Mouse (Mus musculus) right cerebral cortex, postnatal 36 days (tissue): ENCODE data around the gene Selenof.
A peak's percentile ranks its signal among the peaks of the same experiment; 100 is the strongest.

Experiments
- DNase-seq, 2 experiments: peaks; one replicate each; pipeline ENCODE4 v3.0.0; 2022; ENCODE audit warnings: low spot score in 2 of 2, mixed read lengths in 1 of 2

The Selenof gene

DNA sequence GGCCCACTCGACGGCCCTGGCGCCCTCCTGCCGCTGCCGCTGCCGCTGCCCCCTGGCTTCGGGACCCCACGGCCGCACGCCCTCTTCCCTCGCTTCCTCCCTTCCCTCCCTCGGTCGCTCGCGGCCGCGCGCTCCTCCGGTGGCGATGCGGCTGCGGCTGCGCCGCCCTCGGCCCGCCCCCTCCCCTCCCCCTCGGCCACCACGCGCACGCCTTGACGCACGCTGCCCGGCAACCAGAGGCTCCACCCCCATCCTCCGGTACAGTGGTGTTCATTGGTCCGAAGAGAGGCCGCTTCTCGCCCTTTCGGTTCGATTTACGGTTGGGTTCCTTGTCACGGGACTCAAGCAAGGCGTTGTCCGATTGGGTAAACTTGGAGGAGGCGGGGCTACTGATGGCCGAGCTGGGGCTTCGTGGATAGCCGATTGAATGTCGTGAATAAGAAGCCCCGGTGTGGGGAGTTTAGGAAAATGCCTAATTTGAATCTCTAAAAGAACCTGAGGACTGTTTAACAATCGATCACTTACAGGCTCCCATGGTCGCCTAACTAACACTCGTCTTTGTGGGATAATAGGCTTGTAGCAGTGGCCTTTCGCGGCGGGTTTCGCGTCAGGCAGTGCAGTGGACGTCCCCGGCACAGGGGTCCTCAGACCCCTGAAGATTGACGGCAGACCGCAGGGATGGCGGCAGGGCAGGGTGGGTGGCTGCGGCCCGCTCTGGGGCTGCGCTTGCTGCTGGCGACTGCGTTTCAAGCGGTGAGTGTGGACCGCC, at the start of gene Selenof, which contains the start of gene Hs2st1:
Gene Selenof, plus strand, starts transcription at position 258 of the 769 bp plus-strand sequence.
Gene Hs2st1, minus strand, starts transcription at position 135 of the 769 bp plus-strand sequence.
- DNase-seq: peak; percentile 98 to 99

- DNase-seq: no peak
Observed at GRCm38 (mm10) chr3:144527918-144528317, 42.2 kb upstream of the Selenof start.

DNA sequence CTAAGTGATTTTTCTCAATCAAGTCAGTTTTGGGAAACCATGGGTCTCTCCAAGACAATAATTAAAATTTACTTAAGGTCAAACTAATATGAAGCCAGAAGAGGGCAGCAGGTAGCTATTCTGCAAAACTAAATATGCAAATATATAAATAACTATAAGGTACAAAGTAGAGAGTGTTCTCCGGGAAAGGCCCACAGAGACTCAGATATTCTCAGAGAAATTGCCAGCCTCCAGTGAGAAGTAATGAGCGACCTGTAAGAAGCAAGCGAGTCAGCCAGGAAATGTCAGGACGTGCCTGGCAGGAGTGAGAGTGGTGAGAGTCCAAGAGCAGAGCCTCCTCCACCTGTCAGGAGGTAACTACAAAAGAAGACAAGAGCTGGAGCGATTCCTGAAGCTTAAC, 39.1 kb upstream of the Selenof start:
- DNase-seq: no peak

DNA sequence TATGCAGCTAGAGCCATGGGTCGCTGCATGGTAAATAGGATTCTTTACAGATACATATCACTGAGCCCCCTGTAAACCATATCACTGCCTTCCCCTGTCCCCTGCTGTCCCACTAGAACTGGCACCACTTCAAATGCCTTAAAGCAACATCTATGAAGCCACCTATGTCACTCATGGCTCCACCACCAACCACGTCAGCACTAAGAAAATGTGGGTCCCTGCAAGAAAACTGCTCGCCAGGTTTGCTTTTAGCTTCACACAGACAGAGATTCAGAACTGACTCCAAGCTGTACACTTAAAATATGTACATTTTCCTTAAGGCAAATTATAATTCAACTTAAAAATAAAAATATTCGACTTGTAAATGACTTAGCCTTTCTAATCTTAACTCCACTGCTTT, 35.0 kb upstream of the Selenof start:
- no peak for DNase-seq

- DNase-seq: peak; percentile 35 to 50
Observed at GRCm38 (mm10) chr3:144537078-144537855, 32.8 kb upstream of the Selenof start.

- DNase-seq: no peak
Observed at GRCm38 (mm10) chr3:144539051-144539450, 31.1 kb upstream of the Selenof start.

DNA sequence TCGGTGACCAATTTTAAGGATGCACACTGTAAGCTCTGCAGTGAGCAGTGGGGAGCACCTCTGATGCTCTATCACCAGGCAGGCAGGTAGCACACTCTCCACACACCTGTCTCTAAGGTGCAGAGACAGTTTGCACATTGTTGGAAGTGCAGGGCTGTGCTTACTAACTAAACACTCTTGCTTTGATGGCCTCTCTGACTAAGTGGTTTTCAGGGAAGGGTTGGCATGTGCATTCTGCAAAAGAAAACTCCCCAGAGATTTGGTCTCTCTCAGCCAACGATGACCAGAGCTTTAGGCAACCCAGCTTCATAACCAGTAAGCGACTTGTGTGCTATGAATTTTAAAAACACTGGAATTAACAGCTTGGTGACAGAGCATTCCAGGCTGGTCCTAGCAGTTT, 29.3 kb upstream of the Selenof start:
- DNase-seq: no peak

- no peak for DNase-seq
Observed at GRCm38 (mm10) chr3:144541906-144542438, 28.1 kb upstream of the Selenof start.

GRCm38 (mm10) chr3:144545152-144545551, 25.0 kb upstream of the Selenof start:
- DNase-seq: no peak

DNA sequence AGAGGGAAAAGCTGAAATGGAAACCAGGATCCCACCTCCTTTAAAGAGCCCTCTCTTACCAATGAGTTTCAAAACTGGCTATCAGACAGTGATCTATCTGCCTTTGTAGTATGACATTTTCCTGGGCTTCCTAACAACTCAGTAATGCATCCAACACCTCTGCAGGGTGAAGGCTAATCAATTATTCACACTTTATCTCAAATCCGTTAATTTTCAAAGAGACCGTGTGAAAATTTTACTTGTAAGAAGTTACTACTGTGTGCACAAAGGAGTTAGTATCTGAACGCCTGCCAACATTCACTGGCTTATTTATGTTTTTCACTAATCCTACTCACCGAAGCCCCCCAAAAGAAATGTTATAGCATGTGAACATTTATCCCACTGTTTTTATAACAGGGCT, 24.3 kb upstream of the Selenof start:
- DNase-seq: no peak

- no peak for DNase-seq
Observed at GRCm38 (mm10) chr3:144546490-144546889, 23.6 kb upstream of the Selenof start.

- no peak for DNase-seq
Observed at GRCm38 (mm10) chr3:144548186-144548845, 21.8 kb upstream of the Selenof start.

- DNase-seq: no peak
Observed at GRCm38 (mm10) chr3:144550036-144550435, 20.1 kb upstream of the Selenof start.

- DNase-seq: no peak
Observed at GRCm38 (mm10) chr3:144550659-144551058, 19.4 kb upstream of the Selenof start.

- DNase-seq: no peak
Observed at GRCm38 (mm10) chr3:144551416-144551815, 18.7 kb upstream of the Selenof start.

DNA sequence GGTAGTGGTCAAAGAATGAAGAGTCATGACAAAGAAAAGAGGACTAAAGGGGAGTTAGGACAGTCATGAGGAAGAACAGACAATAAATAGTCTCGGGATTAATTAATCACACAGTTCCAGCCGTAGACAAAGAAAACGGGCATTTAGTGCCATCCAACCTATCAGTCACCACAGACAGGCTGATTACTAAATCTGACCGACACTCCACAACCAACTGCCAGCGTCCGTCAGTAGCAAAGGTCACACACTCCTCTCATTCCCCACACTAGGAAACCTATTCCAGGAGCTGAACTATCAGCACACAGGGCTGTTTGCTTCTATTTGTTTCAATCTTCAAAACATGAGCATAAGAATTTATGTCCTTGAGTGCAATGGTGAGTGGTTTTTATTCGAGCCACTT, 16.2 kb upstream of the Selenof start:
- no peak for DNase-seq

DNA sequence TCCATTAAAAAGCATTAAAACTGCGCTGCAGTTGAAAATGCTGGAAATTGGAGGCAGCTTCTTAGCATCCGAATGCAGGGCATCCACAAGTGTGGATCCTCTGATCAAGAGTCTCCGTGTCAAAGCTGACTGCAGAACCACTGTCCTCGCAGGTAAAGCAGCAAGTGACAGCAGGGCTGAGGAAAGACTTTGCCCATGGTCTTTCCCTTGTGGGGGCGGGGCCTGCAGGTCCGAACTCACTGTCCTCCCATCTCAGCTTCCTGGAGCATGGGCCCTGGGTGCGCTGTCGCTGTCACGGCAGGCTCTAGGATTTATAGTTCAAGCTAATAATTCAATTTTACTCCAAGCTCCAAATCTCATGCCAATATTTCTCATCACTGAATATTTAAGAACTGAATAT, 15.6 kb upstream of the Selenof start:
- no peak for DNase-seq

- no peak for DNase-seq
Observed at GRCm38 (mm10) chr3:144555144-144555543, 15.0 kb upstream of the Selenof start.

GRCm38 (mm10) chr3:144556625-144557324, 13.3 kb upstream of the Selenof start:
- no peak for DNase-seq

DNA sequence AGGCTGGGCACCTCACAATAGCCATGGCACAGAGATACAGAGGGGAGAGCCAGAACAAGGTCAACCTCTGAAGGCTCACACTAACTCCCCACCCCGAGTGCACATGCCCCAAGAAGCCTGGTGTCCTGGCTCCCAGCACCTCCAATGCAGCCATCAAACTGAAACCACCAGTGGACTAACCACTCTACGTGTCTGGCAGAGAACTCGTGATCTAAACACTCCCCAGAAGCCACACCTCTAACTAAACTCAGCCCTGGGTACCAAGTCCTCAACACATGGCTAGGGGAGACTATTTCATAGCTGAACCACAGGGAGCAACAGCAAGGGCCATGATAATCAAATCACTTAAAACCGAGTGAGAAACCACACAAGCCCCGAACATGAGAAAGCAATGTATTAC, 11.8 kb upstream of the Selenof start:
- no peak for DNase-seq

GRCm38 (mm10) chr3:144561511-144562250, 8.4 kb upstream of the Selenof start:
- peak in 1 of 2 experiments; percentile 18 for DNase-seq
